Mouse (Mus musculus) limb, embryonic 15.5 days (tissue): ENCODE measurements at regions not wholly inside any gene's neighbourhood (a gene's known extent, or its start where the extent isn't known, plus 50 kb on each side); places are given as distances from the start of the nearest gene placed in this dataset.

Experiments
- ATAC-seq: fragments of 200-750 bp; cut with Nextera tagmentation; 2 replicates; pipeline ENCODE4 v1.8.0; 2017; ENCODE audit warnings: low read depth, moderate TSS enrichment; ENCODE audit not compliant: insufficient number of reproducible peaks, low FRiP score, low TSS enrichment
- H3K27ac ChIP-seq: fragments of 300-500 bp; sonication (generic); 2 replicates; pipeline ENCODE4 v1.5.1; 2015; ENCODE audit warnings: moderate library complexity, mild to moderate bottlenecking, inconsistent platforms
- H3K27me3 ChIP-seq: fragments of 300-500 bp; sonication (generic); 2 replicates; pipeline ENCODE4 v1.6.1; 2015; ENCODE audit warnings: inconsistent platforms
- H3K36me3 ChIP-seq: fragments of 300-500 bp; sonication (generic); 2 replicates; pipeline ENCODE4 v1.6.1; 2015; ENCODE audit warnings: inconsistent platforms
- H3K4me1 ChIP-seq: fragments of 300-500 bp; sonication (generic); 2 replicates; pipeline ENCODE4 v1.6.1; 2015; ENCODE audit warnings: inconsistent platforms
- H3K4me2 ChIP-seq: fragments of 300-500 bp; sonication (generic); 2 replicates; pipeline ENCODE4 v1.6.1; 2015; ENCODE audit warnings: mild to moderate bottlenecking, inconsistent platforms
- H3K4me3 ChIP-seq: fragments of 300-500 bp; sonication (generic); 2 replicates; pipeline ENCODE4 v1.5.1; 2015; ENCODE audit warnings: mild to moderate bottlenecking, inconsistent platforms
- H3K9ac ChIP-seq: fragments of 300-500 bp; sonication (generic); 2 replicates; pipeline ENCODE4 v1.6.1; 2015; ENCODE audit warnings: inconsistent platforms
- H3K9me3 ChIP-seq: fragments of 300-500 bp; sonication (generic); 2 replicates; pipeline ENCODE4 v1.6.1; 2016; ENCODE audit warnings: inconsistent platforms
- WGBS: fragments of 180-500 bp; shearing (Covaris S2); methylation state at CpG from one replicate; pipeline ENCODE4 v1.1.7; 2015; 5-methylcytosine and 5-hydroxymethylcytosine counted together

DNA sequence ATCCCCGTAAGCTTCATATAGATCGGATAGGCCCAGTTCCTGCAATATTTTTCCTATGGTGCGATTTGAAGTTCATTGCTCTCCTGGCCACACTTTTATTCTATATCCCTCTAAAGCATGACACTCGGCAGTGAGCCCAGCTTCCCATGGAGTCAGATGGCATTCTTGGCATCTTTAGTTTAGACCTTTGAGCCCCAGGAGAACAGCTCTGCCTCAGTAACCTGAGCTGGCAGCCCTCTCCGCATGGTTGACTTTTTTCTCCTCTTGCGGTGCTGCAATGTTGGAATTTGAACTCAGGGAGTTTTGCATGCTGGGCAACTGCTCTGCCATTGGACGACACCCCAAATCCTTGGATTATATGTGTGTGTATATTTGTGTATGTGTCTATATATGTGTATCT lies 149.7 kb upstream of the 4931429L15Rik start:
- Histone ChIP-seq H3K4me2 (no peak overlapping the region), H3K27me3 (peaks cover 4% of the 10 kb centered on the region; the same call in 1 of the 2 replicates), H3K9ac (no peak overlapping the region), H3K36me3 (no peaks in the 10 kb centered on the region), H3K4me3 (no peak overlapping the region), H3K9me3 (no peaks in the 10 kb centered on the region), H3K27ac (no peak overlapping the region), H3K4me1 (peaks cover 3% of the 10 kb centered on the region; the same call in 1 of the 2 replicates)
- WGBS, result 60% methylated on average over 7 of the region's 7 CpGs
- ATAC-seq, result no peak

DNA sequence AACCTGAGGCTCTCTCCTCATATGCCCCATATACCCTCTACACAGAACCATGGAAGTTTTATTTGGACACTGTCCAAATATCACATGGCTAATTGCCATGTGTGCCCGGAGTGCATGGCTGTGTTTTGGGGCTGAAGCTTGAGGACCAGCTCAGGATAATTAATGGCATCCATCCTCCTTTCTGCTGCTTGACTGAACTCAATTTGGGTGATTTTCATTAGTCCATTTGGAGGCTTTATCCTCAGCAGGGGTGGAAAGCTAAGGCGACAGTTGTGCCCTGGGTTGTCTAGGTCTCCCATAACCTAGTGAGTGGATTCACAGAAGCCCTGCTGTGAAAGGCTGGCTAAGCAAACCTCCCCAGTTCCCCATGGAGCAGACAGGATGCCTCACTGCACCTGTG lies 148.5 kb upstream of the 4931429L15Rik start:
- ATAC-seq, result no peak
- H3K4me1 ChIP-seq, result peaks cover 3% of the 10 kb centered on the region; the same call in 1 of the 2 replicates
- no peaks in the 10 kb centered on the region for H3K36me3 ChIP-seq
- H3K9me3 ChIP-seq, result no peaks in the 10 kb centered on the region
- H3K27ac ChIP-seq, result no peak overlapping the region
- 27% methylated on average over 2 of the region's 2 CpGs for WGBS
- H3K27me3 ChIP-seq, result peaks cover 4% of the 10 kb centered on the region; the same call in 1 of the 2 replicates
- H3K4me3 ChIP-seq, result no peak overlapping the region
- H3K9ac ChIP-seq, result no peak overlapping the region
- H3K4me2 ChIP-seq, result no peak overlapping the region

DNA sequence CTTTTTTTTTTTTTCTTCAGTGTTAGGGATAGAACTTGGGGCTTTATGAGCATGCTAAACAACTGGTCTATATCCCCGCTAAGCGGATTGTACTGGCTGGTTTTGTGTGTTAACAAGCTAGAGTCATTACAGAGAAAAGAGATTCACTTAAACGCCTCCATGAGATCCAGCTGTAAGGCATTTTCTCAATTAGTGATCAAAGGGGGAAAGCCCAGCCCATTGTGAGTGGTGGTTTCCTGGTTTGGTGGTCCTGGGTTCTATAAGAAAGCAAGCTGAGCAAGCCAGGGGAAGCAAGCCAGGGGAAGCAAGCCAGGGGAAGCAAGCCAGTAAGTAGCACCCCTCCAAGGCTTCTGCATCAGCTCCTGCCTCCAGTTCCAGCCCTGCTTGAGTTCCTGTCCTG lies 147.9 kb upstream of the 4931429L15Rik start:
- no peaks in the 10 kb centered on the region for H3K9me3 ChIP-seq
- no peak overlapping the region for H3K4me2 ChIP-seq
- H3K27me3 ChIP-seq, result peaks cover 4% of the 10 kb centered on the region; the same call in 1 of the 2 replicates
- no peak overlapping the region for H3K27ac ChIP-seq
- no peak for ATAC-seq
- no peaks in the 10 kb centered on the region for H3K36me3 ChIP-seq
- no peak overlapping the region for H3K9ac ChIP-seq
- peaks cover 3% of the 10 kb centered on the region; the same call in 1 of the 2 replicates for H3K4me1 ChIP-seq
- no peak overlapping the region for H3K4me3 ChIP-seq
- whole genome bisulfite sequencing, result 22% methylated on average over 3 of the region's 3 CpGs

DNA sequence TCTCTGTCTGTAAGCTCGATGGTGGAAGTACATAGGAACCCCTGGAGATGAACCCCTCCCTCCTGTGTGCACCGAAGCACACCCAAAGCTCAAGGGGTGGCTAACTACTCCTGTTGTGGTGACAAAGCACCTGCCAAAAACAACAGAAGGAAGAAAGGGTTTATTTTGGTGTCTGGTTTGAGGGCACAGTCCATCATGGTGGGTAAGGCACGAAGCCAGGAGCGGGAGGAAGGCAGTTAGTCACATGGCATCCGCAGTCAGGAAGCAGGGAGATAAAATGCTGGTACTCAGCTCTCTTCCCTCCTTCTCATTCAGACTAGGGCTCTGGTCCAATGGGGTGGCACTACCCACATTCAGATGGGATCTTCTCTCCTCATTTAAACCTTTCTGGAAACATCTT lies 142.9 kb upstream of the 4931429L15Rik start:
- no peak overlapping the region for H3K4me2 ChIP-seq
- no peak for ATAC-seq
- H3K9ac ChIP-seq, result no peak overlapping the region
- H3K4me1 ChIP-seq, result no peaks in the 10 kb centered on the region; the same call in 1 of the 2 replicates
- no peak overlapping the region for H3K27ac ChIP-seq
- peaks cover 4% of the 10 kb centered on the region; the same call in 1 of the 2 replicates for H3K27me3 ChIP-seq
- H3K4me3 ChIP-seq, result no peak overlapping the region
- no peaks in the 10 kb centered on the region for H3K9me3 ChIP-seq
- 94% methylated on average over 5 of the region's 5 CpGs for WGBS
- H3K36me3 ChIP-seq, result no peaks in the 10 kb centered on the region

DNA sequence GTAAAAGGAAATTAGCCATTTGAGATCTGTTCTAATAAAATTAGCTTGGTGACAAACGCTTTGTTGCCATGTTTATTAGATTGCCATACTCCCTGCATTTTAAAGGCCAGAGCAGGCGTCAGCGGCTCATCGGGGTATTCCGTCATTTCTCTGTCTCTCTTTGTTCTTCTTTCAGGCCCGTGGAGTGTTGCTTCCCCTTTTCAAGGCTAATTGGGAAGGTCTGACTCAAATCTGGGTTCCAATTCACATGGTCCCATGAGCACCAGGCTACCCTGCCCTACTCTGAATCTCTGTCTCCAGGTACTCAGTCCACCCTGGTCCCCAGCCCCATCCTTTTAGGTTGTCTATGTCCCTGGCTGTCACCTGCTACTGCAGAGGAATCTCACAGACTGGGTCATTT lies 138.2 kb upstream of the 4931429L15Rik start:
- 52% methylated on average over 6 of the region's 6 CpGs for WGBS

DNA sequence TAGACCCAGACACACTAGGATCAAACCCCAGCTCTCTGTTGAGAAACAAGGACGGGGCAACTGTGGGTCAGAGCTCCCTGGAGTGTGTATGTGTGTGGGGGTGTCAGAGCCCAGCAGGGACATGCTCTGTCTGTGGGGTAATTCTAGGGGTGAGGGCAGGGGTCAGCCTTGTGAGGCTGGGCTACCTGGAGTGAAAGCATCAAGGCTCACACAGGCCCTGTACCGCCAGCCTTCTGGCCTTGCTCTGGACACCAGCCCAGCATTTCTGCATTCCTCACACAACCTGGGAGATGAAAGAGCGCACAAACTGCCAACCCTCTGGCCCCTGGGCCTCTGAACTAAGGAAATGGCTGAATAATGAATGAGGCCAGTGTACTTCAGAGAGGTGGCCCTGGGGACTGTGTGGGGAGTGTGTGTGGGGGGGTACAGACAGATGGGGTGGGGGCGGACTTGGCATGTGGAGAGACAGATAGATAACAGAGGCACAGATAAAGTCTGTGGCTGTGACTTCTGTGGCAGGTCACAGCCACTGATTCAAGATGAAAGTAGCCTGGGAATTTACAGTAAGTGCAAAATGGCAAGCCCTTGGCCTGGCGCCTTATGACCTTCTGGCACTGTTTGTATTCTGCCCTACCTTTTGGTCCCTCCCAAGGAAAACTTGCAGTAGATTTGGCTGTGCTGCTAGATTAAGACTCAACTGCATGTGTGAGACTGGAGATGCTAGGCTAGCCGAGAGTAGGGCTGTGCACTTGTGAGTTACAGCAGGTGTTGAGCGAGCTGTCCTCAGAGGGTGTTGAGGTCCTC lies 135.2 kb upstream of the 4931429L15Rik start:
- 59% methylated on average over 7 of the region's 7 CpGs for WGBS

More for the DNA sequence above, 138.2 kb upstream of the 4931429L15Rik start:
- Histone ChIP-seq H3K4me3 (no peak overlapping the region), H3K36me3 (no peaks in the 10 kb centered on the region), H3K27ac (no peak overlapping the region), H3K27me3 (no peaks in the 10 kb centered on the region; the same call in 1 of the 2 replicates), H3K4me1 (0 out of 2 replicates have a peak, but pooled peaks cover 3% of the 10 kb centered on the region), H3K9me3 (no peaks in the 10 kb centered on the region), H3K4me2 (no peak overlapping the region), H3K9ac (no peak overlapping the region)
- no peak for ATAC-seq

DNA sequence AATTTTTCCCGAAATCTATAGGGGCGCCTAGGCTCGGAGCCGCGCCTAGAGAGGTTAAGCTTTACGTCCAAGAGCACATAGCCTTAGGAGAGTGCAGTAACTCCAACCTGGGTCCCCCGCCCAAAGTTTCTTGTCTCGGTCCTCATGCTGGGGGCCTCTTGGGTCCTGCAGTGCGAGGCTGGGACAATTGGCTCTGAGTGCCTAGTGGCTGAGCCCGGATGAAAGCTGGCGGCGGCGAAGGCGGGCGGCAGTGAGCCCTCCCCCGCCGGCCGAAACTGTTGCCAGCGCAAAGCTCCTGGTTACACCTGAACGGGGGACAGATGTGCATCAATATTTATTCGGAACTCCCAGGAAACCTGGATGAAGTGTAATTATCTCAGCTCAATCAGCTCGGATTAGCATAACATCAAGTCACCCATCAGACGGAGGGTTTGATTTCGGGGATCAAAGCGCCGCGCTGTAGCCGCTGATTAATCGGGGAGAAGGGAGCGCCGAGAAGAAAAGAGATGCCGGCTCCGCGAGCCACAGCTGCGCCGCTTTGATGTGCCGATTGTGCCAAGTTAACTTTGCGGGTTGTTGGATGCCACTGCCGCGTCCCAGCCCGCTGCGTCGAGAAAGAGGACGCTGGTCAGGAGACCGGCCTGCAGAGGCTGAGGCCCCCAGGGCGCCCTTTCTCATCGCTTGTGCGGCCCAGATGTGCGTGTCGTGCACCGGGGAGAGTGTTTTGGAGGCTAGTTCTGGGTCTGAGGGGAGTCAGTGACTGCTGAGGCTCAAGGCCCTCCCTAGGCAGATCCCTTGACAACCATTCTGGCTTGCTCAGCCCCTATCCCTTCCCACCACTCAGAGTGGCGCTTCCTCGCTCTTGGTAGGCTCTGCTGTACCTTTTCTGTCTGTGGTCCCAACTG lies 123.7 kb upstream of the 4931429L15Rik start:
- Histone ChIP-seq H3K4me3 (peak overlapping the region; percentile 31), H3K4me1 (peaks cover 14% of the 10 kb centered on the region), H3K4me2 (peak overlapping the region; percentile 65), H3K36me3 (no peaks in the 10 kb centered on the region), H3K9ac (0 out of 2 replicates have a peak overlapping the region, but pooled peaks have one; percentile 17), H3K27me3 (peaks cover 54% of the 10 kb centered on the region), H3K27ac (no peak overlapping the region), H3K9me3 (no peaks in the 10 kb centered on the region)
- WGBS, result 2% methylated on average over 53 of the region's 53 CpGs
- no peak for ATAC-seq

More for the DNA sequence above, 135.2 kb upstream of the 4931429L15Rik start:
- Histone ChIP-seq H3K36me3 (no peaks in the 10 kb centered on the region), H3K27ac (no peak overlapping the region), H3K9me3 (no peaks in the 10 kb centered on the region), H3K9ac (no peak overlapping the region), H3K27me3 (no peaks in the 10 kb centered on the region; the same call in 1 of the 2 replicates), H3K4me2 (no peak overlapping the region), H3K4me1 (0 out of 2 replicates have a peak, but pooled peaks cover 3% of the 10 kb centered on the region), H3K4me3 (no peak overlapping the region)
- no peak for ATAC-seq

DNA sequence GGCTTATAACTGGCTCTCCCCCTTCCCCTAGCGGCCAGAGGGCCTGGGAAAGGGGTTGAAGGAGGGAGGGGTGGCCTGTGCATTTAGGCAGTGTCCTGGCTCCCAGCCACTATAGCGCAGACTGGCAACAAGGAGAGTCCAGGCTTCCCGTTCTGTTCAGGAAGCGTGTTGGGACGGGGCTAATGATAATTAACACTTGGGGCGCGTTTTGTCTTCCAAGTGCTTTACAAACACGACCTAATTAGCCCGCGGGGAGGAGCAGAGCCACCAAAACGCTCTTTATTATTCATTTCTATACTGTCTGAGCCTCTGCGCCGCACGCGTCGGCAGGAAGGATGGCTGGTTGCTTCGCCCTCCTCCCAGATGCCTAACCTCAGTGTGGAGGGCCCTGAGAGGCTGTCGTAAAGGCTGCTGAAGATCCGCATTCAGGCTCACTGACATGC lies 123.0 kb upstream of the 4931429L15Rik start:
- H3K9me3 ChIP-seq, result no peaks in the 10 kb centered on the region
- 3% methylated on average over 19 of the region's 19 CpGs for WGBS
- peak overlapping the region; percentile 31 for H3K4me3 ChIP-seq
- ATAC-seq, result no peak
- H3K36me3 ChIP-seq, result no peaks in the 10 kb centered on the region
- H3K4me2 ChIP-seq, result peak overlapping the region; percentile 65
- peaks cover 14% of the 10 kb centered on the region for H3K4me1 ChIP-seq
- 0 out of 2 replicates have a peak overlapping the region, but pooled peaks have one; percentile 17 for H3K9ac ChIP-seq
- no peak overlapping the region for H3K27ac ChIP-seq
- peaks cover 56% of the 10 kb centered on the region for H3K27me3 ChIP-seq

DNA sequence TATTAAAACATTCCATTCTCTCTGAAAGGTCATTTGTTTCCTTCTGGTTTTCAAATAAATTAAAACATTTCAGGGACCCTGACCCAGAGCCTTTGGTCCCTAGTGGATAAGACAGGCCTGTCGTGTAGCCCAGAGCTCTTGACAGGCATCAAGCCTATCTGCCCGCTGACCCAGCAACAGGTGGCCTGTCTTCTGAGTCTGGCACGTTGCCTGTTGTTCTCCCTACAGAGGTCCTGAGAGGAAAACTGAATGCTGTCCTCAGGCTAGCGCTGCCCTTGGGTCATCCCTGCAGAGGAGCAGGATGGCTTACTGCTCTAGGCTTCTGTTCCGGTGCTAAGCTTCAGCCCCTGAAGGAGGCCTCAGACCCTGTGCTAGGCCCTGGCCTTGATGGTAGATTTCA lies 120.4 kb upstream of the 4931429L15Rik start:
- Histone ChIP-seq H3K4me1 (peaks cover 14% of the 10 kb centered on the region), H3K4me2 (no peak overlapping the region), H3K27ac (no peak overlapping the region), H3K36me3 (no peaks in the 10 kb centered on the region), H3K4me3 (no peak overlapping the region), H3K9ac (no peak overlapping the region), H3K27me3 (peaks cover 41% of the 10 kb centered on the region), H3K9me3 (no peaks in the 10 kb centered on the region)
- ATAC-seq, result no peak
- WGBS, result 74% methylated on average over 5 of the region's 5 CpGs

DNA sequence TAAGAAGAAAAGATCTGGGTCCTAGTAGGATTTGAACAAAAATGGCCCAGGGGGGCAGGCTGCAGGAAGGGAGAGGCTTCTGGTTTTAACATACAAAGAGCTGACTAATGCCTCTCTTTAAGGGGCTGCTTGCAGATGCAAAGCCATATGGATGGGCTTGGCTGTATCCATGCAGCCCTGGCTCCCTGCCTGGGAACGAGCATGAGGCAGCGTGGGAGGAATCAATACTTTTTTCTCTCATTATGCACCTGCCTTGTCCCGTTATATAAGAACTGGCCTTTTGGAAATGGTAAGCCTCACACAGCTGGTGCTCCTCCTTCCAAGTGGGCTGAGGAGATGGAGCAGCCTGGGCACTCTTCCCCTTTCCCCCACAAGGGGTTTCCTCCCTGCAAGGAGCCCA lies 114.9 kb upstream of the 4931429L15Rik start:
- ATAC-seq, result no peak
- H3K27me3 ChIP-seq, result 0 out of 2 replicates have a peak, but pooled peaks cover 2% of the 10 kb centered on the region
- no peaks in the 10 kb centered on the region for H3K4me1 ChIP-seq
- WGBS, result 74% methylated on average over 3 of the region's 3 CpGs
- H3K9ac ChIP-seq, result no peak overlapping the region
- no peaks in the 10 kb centered on the region for H3K9me3 ChIP-seq
- no peak overlapping the region for H3K4me3 ChIP-seq
- H3K4me2 ChIP-seq, result no peak overlapping the region
- no peaks in the 10 kb centered on the region for H3K36me3 ChIP-seq
- H3K27ac ChIP-seq, result no peak overlapping the region

DNA sequence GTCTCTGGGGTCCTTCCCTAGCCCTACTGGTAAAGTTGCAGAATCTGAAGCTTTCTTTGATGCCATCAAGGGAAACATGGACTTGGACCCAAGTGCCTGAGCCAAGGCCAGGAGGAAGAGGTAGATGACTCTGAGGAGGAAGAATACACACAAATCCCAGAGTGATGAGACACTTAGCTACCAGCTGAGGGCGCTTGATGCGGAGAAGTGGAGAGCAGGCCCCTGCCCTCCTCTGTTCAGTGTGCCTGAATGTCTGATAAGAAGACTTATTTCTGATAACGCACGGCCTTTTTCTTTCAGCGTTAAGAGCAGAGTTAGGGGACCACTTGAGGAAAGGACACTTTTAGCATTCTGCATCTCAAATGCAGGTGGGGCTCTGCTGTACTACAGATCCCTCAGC lies 113.9 kb upstream of the 4931429L15Rik start:
- Histone ChIP-seq H3K27ac (no peak overlapping the region), H3K36me3 (no peaks in the 10 kb centered on the region), H3K4me2 (no peak overlapping the region), H3K9ac (no peak overlapping the region), H3K27me3 (0 out of 2 replicates have a peak, but pooled peaks cover 2% of the 10 kb centered on the region), H3K4me1 (no peaks in the 10 kb centered on the region), H3K9me3 (no peaks in the 10 kb centered on the region), H3K4me3 (no peak overlapping the region)
- no peak for ATAC-seq
- WGBS, result 82% methylated on average over 5 of the region's 5 CpGs
